8 mouse cellular contexts compared by ENCODE assay signal in the genomic region with DNA sequence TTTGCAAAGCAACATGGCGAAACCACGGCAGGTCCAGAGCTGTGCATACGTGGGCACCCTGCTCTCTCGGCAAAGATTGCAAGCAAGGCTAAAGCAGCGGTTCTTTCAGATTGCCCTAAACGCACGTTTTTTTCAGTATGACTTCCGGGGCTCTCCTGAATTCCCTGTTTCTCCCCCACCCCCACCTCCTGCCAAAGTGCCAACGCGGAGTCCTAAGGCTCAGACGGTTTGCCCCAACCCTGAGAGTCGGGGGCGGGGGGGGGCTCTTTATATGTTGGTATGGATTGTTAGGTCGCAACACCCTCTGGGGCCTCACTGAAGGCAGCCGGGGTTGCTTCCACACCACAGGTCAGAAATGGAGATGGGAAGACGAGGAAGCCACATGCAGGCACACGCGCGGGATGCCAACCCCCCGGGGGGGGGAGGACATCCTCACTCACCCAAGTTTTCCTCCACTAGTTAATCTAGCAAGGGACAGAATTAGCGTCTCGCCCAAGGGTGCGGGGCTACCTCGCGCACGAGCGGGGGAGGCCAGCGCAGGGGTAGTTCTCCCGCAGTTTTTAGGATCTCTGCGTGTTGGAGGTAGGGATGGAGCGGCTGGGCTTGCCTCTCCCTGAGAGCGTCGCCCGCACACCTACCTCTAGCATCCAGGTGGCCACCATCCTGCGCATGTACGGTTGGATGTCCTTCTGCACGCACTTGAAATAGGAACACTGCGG. TPM values are rescaled to one million over a fixed set of nuclear protein-coding genes. Genes with fewer than 3 reads are reported as not detected.
A peak's percentile ranks its signal among the peaks of the same experiment; 100 is the strongest.
DNase-seq lines count a peak whose midpoint lies in the region; ATAC-seq and TF ChIP-seq lines count a peak whose summit lies in the region.

No protein-coding gene starts in this region.

- H3K27me3 ChIP-seq in kidney, adult 2 months (replicated peaks; ENCODE audit: control insufficient read depth, insufficient read depth, low read length), result peaks cover 1% of the 10 kb centered on the region
- H3K27me3 ChIP-seq in G1E (ENCODE audit: insufficient read depth, low read length), result peaks cover 10% of the 10 kb centered on the region; the same call in 1 of the 2 replicates
- H3K27me3 ChIP-seq in hindbrain, embryonic 14.5 days (ENCODE audit: control insufficient read depth, insufficient read depth, low read length), result peaks cover 59% of the 10 kb centered on the region
- H3K27me3 ChIP-seq in liver, postnatal 0 days (ENCODE audit: insufficient read depth, low read length), result peaks cover 63% of the 10 kb centered on the region

- H3K4me3 ChIP-seq in kidney, adult 2 months (ENCODE audit: insufficient read depth, low read depth, low read length), result peak overlapping the region; percentile 55
- peak overlapping the region; percentile 99 for H3K4me3 ChIP-seq in G1E (ENCODE audit: low read depth, low read length)
- H3K4me3 ChIP-seq in embryonic fibroblast, embryonic 13.5 days (ENCODE audit: insufficient read depth, low read length), result peak overlapping the region; percentile 87
- H3K4me3 ChIP-seq in hindbrain, embryonic 14.5 days (replicated peaks; ENCODE audit: low read length), result peak overlapping the region; percentile 47
- peak overlapping the region; percentile 71 for H3K4me3 ChIP-seq in liver, postnatal 0 days (ENCODE audit: low read depth, low read length)

- no peak for ATAC-seq in G1E (ENCODE audit: extremely low read depth, insufficient number of reproducible peaks, low FRiP score, poor library complexity, severe bottlenecking)
- ATAC-seq in hindbrain, embryonic 14.5 days (ENCODE audit: low FRiP score), result no peak
- no peak for ATAC-seq in liver, postnatal 0 days
- no peak for ATAC-seq in monocyte, adult 5-6 weeks (replicated peaks; ENCODE audit: insufficient number of reproducible peaks, low FRiP score, low TSS enrichment, poor library complexity, severe bottlenecking)

- H3K27ac ChIP-seq in kidney, adult 2 months (ENCODE audit: insufficient read depth, low read depth, low read length), result peak overlapping the region; percentile 27; the same call in 1 of the 2 replicates
- H3K27ac ChIP-seq in embryonic fibroblast, embryonic 13.5 days (ENCODE audit: insufficient read depth, low read length), result peak overlapping the region; percentile 91
- no peak overlapping the region for H3K27ac ChIP-seq in hindbrain, embryonic 14.5 days
- peak overlapping the region; percentile 51; the same call in 1 of the 2 replicates for H3K27ac ChIP-seq in liver, postnatal 0 days (ENCODE audit: low read depth)

- no peak for TF ChIP-seq CTCF in kidney, adult 2 months (conservative IDR thresholded peaks at IDR 0.05; ENCODE audit: insufficient read depth, insufficient read length, low read depth, low read length)
- TF ChIP-seq CTCF in G1E (IDR thresholded peaks at IDR 0.05; ENCODE audit: low read depth, low read length), result no peak
- TF ChIP-seq CTCF in embryonic fibroblast, embryonic 13.5 days (IDR thresholded peaks at IDR 0.05; ENCODE audit: borderline replicate concordance, insufficient read depth, low read length), result no peak
- TF ChIP-seq CTCF in liver, postnatal 0 days (IDR thresholded peaks at IDR 0.05; ENCODE audit: low read depth), result no peak

- no peaks in the 10 kb centered on the region for H3K9me3 ChIP-seq in G1E (replicated peaks)
- no peaks in the 10 kb centered on the region for H3K9me3 ChIP-seq in hindbrain, embryonic 14.5 days (ENCODE audit: control insufficient read depth, low read length)
- H3K9me3 ChIP-seq in liver, postnatal 0 days (ENCODE audit: low read length), result no peaks in the 10 kb centered on the region

- H3K36me3 ChIP-seq in kidney, adult 2 months (ENCODE audit: control insufficient read depth, insufficient read depth, low read length), result no peaks in the 10 kb centered on the region
- peaks cover 40% of the 10 kb centered on the region for H3K36me3 ChIP-seq in G1E (replicated peaks)
- H3K36me3 ChIP-seq in hindbrain, embryonic 14.5 days (replicated peaks; ENCODE audit: control insufficient read depth, insufficient read depth), result no peaks in the 10 kb centered on the region
- no peaks in the 10 kb centered on the region for H3K36me3 ChIP-seq in liver, postnatal 0 days (replicated peaks; ENCODE audit: insufficient read depth, low read length)

- WGBS in kidney, adult 2 months, result under 1% methylated on average over 38 of the region's 38 CpGs
- WGBS in hindbrain, embryonic 14.5 days, result under 1% methylated on average over 38 of the region's 38 CpGs
- WGBS in liver, postnatal 0 days (ENCODE audit: insufficient replicate concordance), result 1% methylated on average over 38 of the region's 38 CpGs

- DNase-seq in kidney, adult 2 months, result peak; percentile 27
- DNase-seq in kidney, adult 8-10 months, result no peak
- DNase-seq in G1E (ENCODE audit: low spot score), result peak; percentile 35
- DNase-seq in hindbrain, embryonic 14.5 days (ENCODE audit: low spot score), result peak; percentile 49
- peak; percentile 40 for DNase-seq in liver, postnatal 0 days
- DNase-seq in retina, postnatal 1 day, result peak; percentile 47

- peak overlapping the region; percentile 54 for H3K9ac ChIP-seq in hindbrain, embryonic 14.5 days
- peak overlapping the region; percentile 66 for H3K9ac ChIP-seq in liver, postnatal 0 days (replicated peaks)

- no peak for TF ChIP-seq EP300 in liver, postnatal 0 days (IDR thresholded peaks at IDR 0.05; ENCODE audit: low read depth)

- H3K4me1 ChIP-seq in kidney, adult 2 months (ENCODE audit: control insufficient read depth, insufficient read depth, low read length), result peaks cover 5% of the 10 kb centered on the region; the same call in 1 of the 2 replicates
- peaks cover 71% of the 10 kb centered on the region for H3K4me1 ChIP-seq in G1E (ENCODE audit: insufficient read depth, low read depth, low read length)
- no peaks in the 10 kb centered on the region for H3K4me1 ChIP-seq in embryonic fibroblast, embryonic 13.5 days (ENCODE audit: control insufficient read depth, insufficient read depth, low read length)
- peaks cover 45% of the 10 kb centered on the region for H3K4me1 ChIP-seq in hindbrain, embryonic 14.5 days (replicated peaks; ENCODE audit: control insufficient read depth, insufficient read depth, low read length)
- peaks cover 42% of the 10 kb centered on the region for H3K4me1 ChIP-seq in liver, postnatal 0 days (ENCODE audit: insufficient read depth)

- H3K4me2 ChIP-seq in hindbrain, embryonic 14.5 days (replicated peaks), result peak overlapping the region; percentile 79
- H3K4me2 ChIP-seq in liver, postnatal 0 days (ENCODE audit: low read depth, low read length), result peak overlapping the region; percentile 96

- TF ChIP-seq POLR2A in kidney, adult 2 months (IDR thresholded peaks at IDR 0.05; ENCODE audit: low read depth, low read length), result no peak
- TF ChIP-seq POLR2A in embryonic fibroblast, embryonic 13.5 days (IDR thresholded peaks at IDR 0.05; ENCODE audit: low read depth, low read length), result peak; percentile 56

RNA-seq across cellular contexts. Expression of a gene that starts 1.9 kb away (rescaled TPM):
- polyA plus RNA-seq in kidney, adult 2 months (2012; rRNA removed), result 18.8 and 27.7 TPM in 2 replicates
- 549 and 656 TPM in 2 replicates for total RNA-seq in G1E (2014; fragmentation: Nextera tagmentation)
- 127 and 152 TPM in 2 replicates for total RNA-seq in G1E (2017)
- polyA plus RNA-seq in G1E (2012), result 822 and 1,195 TPM in 2 replicates
- 2,159 and 2,298 TPM in 2 replicates for polyA plus RNA-seq in embryonic fibroblast, embryonic 13.5 days (2011; ENCODE audit: insufficient read length, low read depth, missing spikeins)
- 163 and 239 TPM in 2 replicates for polyA plus RNA-seq in hindbrain, embryonic 14.5 days (2014; fragmentation: Nextera tagmentation; extraction: Ambion mirVana)
- 35.7 and 38.4 TPM in 2 replicates for polyA plus RNA-seq in liver, postnatal 0 days (2015; fragmentation: Nextera tagmentation; extraction: Ambion mirVana)
- total RNA-seq in monocyte, adult 5-6 weeks (2017), result 30.4 to 97.0 TPM (median 61.4 TPM) in 3 replicates

RNA-seq across cellular contexts. Expression of a gene that starts 40.7 kb away (rescaled TPM):
- polyA plus RNA-seq in kidney, adult 2 months (2012; rRNA removed), result 2.4 and 3.0 TPM in 2 replicates
- 2.5 and 3.4 TPM in 2 replicates for total RNA-seq in G1E (2014; fragmentation: Nextera tagmentation)
- 4.0 and 4.7 TPM in 2 replicates for total RNA-seq in G1E (2017)
- 0.94 and 1.1 TPM in 2 replicates for polyA plus RNA-seq in G1E (2012)
- 8.1 and 8.6 TPM in 2 replicates for polyA plus RNA-seq in embryonic fibroblast, embryonic 13.5 days (2011; ENCODE audit: insufficient read length, low read depth, missing spikeins)
- polyA plus RNA-seq in hindbrain, embryonic 14.5 days (2014; fragmentation: Nextera tagmentation; extraction: Ambion mirVana), result 6.5 and 6.9 TPM in 2 replicates
- polyA plus RNA-seq in liver, postnatal 0 days (2015; fragmentation: Nextera tagmentation; extraction: Ambion mirVana), result 0.88 and 1.2 TPM in 2 replicates
- total RNA-seq in monocyte, adult 5-6 weeks (2017), result 3.1 to 8.6 TPM (median 4.5 TPM) in 3 replicates

Comparison
In these comparisons a context has a peak if more than half of its experiments do, and no peak if none do; other contexts are left out.
1. DNase-seq: peak in kidney, adult 2 months (single experiment), G1E (single experiment), hindbrain, embryonic 14.5 days (single experiment), liver, postnatal 0 days (single experiment) and retina, postnatal 1 day (single experiment); none in kidney, adult 8-10 months (0 of 2).
2. H3K4me3 ChIP-seq: peak in every context shown above with its lines; median percentile 99 in G1E; 87 in embryonic fibroblast, embryonic 13.5 days; 71 in liver, postnatal 0 days; 55 in kidney, adult 2 months; 47 in hindbrain, embryonic 14.5 days.